Mouse (Mus musculus): ENCODE data around the gene Slc13a3.

DNA sequence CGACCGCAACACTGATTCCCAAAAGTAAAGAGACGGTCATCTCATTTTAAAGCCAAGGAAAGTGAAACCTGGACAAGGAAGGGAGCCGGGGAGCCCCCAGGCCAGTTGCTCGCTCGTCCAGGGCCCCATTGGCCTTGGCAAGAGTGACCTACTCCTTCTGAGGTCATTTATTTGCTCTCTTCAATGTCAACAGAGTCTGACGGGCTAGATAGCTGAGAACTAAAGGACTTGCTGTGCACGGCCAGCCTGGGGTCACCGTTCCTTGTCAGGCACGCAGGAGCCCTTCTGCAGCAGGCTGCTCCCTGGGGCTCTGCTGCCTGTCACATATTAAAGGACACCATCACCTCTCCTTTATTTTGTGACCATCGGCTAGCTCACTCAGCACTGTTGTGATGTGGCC lies 1.1 kb downstream of the Slc13a3 start:
- no peak for TF ChIP-seq TAL1 (IDR thresholded peaks at IDR 0.05; ENCODE audit: low read length)
- no peak for TF ChIP-seq GATA1 (IDR thresholded peaks at IDR 0.05; ENCODE audit: low read length)

Data from erythroblast, embryonic 14.5 days (primary cell).